Mouse (Mus musculus) pancreas, adult 10 weeks (tissue): Measurements from ENCODE around the gene Fstl5. TPM values are rescaled to one million over a fixed set of nuclear protein-coding genes. Genes with fewer than 3 reads are reported as not detected.

Experiments used
- polyA plus RNA-seq: library from polyadenylated mRNA; stranded (reverse); fragments of 350-450 nt; fragmentation: Illumina TruSeq; extraction: RNeasy Lipid Tissue Mini Kit (QIAGEN cat#74804); gene quantifications from one replicate; pipeline ENCODE4 v1.2.3, GENCODE M21; 2015; ENCODE audit warnings: low read depth, low replicate concordance; ENCODE audit not compliant: insufficient read depth

Fstl5 gene
- not detected for polyA plus RNA-seq

DNA sequence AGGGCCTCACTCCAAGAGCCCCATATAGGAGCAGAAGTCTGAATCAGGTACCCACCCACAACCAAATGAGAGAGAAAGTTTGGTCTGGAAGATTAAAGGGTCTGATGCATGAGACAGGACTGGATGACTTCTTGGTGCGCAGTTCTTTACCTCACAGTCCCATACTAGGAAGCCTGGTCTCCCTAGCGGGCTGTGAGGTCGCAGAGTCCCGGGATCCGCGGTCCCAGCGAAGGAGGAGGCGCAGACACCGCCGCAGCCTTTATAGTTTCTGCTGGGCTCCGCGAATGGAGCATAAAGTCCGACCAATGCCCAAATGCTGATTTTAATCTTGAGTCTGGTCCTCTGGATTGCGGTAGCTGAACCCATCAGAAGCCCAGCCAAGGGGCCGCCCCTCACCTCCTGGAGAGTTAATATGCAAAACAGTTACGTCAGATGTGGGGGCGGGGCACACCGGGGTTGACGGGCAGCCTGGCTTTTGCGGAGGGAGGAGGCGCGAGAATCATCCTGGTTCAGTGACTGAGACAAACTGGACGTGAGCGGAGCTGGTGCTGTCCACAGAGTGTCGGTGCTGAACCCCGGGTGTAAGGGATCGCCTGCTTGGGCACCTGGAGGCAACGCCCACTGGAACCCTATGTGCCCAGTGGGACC lies at the start of gene Fstl5:
Gene Fstl5, plus strand, starts transcription at position 211 of the 648 bp plus-strand sequence.

Other genes with a start within 250 kb of the Fstl5 start
- gene Golim4, start 117.3 kb upstream of the Fstl5 start, polyA plus RNA-seq: 12.9 TPM